Mouse (Mus musculus) lung, postnatal 0 days (tissue): ENCODE data around the gene Dct.

ENCODE experiments used
- CTCF ChIP-seq: IDR thresholded peaks from 2 replicates; pipeline ENCODE4 v1.5.1; 2016; ENCODE audit warnings: antibody characterized with exemption, mild to moderate bottlenecking
- EP300 ChIP-seq: IDR thresholded peaks from 2 replicates; pipeline ENCODE4 v1.6.1; 2016; ENCODE audit warnings: antibody characterized with exemption, mild to moderate bottlenecking, control low read depth

GRCm38 (mm10) chr14:118050431-118050830, 1.6 kb downstream of the Dct start:
- TF ChIP-seq CTCF (no peak), EP300 (no peak)
